Mouse (Mus musculus) stomach, postnatal 0 days (tissue): ENCODE measurements around the gene Os9. TPM values are rescaled to one million over a fixed set of nuclear protein-coding genes. Genes with fewer than 3 reads are reported as not detected.

ENCODE experiments used
- ATAC-seq: fragments of 200-750 bp; cut with Nextera tagmentation; 2 replicates; pipeline ENCODE4 v1.8.0; 2017; ENCODE audit not compliant: low FRiP score, low TSS enrichment
- DNase-seq: peaks from one replicate; pipeline ENCODE4 v3.0.0-alpha.2; 2016; ENCODE audit warnings: low spot score
- H3K27ac ChIP-seq: fragments of 300-500 bp; sonication (generic); replicated peaks from 2 replicates; pipeline ENCODE4 v1.5.1; 2014; ENCODE audit warnings: mild to moderate bottlenecking, control low read depth
- H3K27me3 ChIP-seq: fragments of 300-500 bp; sonication (generic); 2 replicates; pipeline ENCODE4 v1.6.1; 2014; ENCODE audit warnings: low read length; ENCODE audit not compliant: control insufficient read depth, insufficient read depth
- H3K36me3 ChIP-seq: fragments of 300-500 bp; sonication (generic); 2 replicates; pipeline ENCODE4 v1.6.1; 2014; ENCODE audit warnings: low read length, mixed read lengths; ENCODE audit not compliant: control insufficient read depth, insufficient read depth
- H3K4me1 ChIP-seq: fragments of 300-500 bp; sonication (generic); replicated peaks from 2 replicates; pipeline ENCODE4 v1.6.1; 2014; ENCODE audit warnings: antibody characterized with exemption; ENCODE audit not compliant: control insufficient read depth, insufficient read depth
- H3K4me2 ChIP-seq: fragments of 300-500 bp; sonication (generic); replicated peaks from 2 replicates; pipeline ENCODE4 v1.6.1; 2014; ENCODE audit warnings: low read depth, mild to moderate bottlenecking, control low read depth, moderate library complexity
- H3K4me3 ChIP-seq: fragments of 300-500 bp; sonication (generic); 2 replicates; pipeline ENCODE4 v1.5.1; 2014; ENCODE audit warnings: low read depth, low read length, control low read depth
- H3K9ac ChIP-seq: fragments of 300-500 bp; sonication (generic); 2 replicates; pipeline ENCODE4 v1.6.1; 2014; ENCODE audit warnings: mild to moderate bottlenecking, low read length, control low read depth, mixed read lengths
- H3K9me3 ChIP-seq: fragments of 300-500 bp; sonication (generic); 2 replicates; pipeline ENCODE4 v1.6.1; 2016; ENCODE audit warnings: low read length; ENCODE audit not compliant: control insufficient read depth
- CTCF ChIP-seq: IDR thresholded peaks from 2 replicates; pipeline ENCODE4 v1.5.1; 2016; ENCODE audit warnings: antibody characterized with exemption, low read depth, mild to moderate bottlenecking, moderate library complexity
- EP300 ChIP-seq: optimal IDR thresholded peaks from 2 replicates; pipeline ENCODE3; 2016; ENCODE audit warnings: antibody characterized with exemption
- WGBS: fragments of 180-500 bp; shearing (Covaris S2); extraction: QIAGEN DNeasy Blood & Tissue Kit; methylation state at CpG from one replicate; pipeline ENCODE4 v1.1.7; 2014; 5-methylcytosine and 5-hydroxymethylcytosine counted together
- polyA plus RNA-seq: library from polyadenylated mRNA; unstranded; fragments of >200 nt; fragmentation: Nextera tagmentation; extraction: Ambion mirVana; gene quantifications from 2 replicates; pipeline ENCODE4 v1.2.1, GENCODE M21; 2015

Os9 gene
- polyA plus RNA-seq, 1 experiment from 2014 or later: 81.9 TPM

DNA sequence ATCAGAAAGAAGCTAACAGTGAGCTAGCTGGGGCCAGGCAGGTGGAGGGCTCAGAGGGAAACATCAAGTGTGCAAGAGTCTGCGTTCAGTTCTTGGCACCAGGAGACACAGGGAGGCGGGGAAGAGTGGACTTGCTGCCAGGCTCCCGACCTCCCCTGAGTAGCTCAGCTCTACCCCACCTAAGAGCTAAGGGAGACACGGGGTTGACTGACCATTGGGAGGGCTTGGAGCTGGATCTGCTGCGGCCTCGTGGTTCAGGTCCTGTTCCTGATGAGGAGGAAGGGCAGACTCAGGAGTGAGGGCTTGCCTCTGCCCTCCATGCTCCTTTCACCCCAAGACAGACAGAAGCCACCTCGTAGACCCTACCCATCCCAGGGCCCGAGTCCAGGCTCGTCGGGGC is 21.7 kb downstream of the Os9 start:
- whole genome bisulfite sequencing: 87% methylated on average over 10 of the region's 10 CpGs
- Histone ChIP-seq H3K9me3 (no peaks in the 10 kb centered on the region), H3K4me2 (no peak overlapping the region), H3K27me3 (no peaks in the 10 kb centered on the region; the same call in 1 of the 2 replicates), H3K4me1 (0 out of 2 replicates have a peak, but pooled peaks cover under 1% of the 10 kb centered on the region), H3K4me3 (no peak overlapping the region), H3K36me3 (peaks cover 18% of the 10 kb centered on the region; the same call in 1 of the 2 replicates), H3K27ac (no peak overlapping the region), H3K9ac (no peak overlapping the region)
- ATAC-seq (no peak), DNase-seq (no peak)
- TF ChIP-seq EP300: no peak
- no peak for TF ChIP-seq CTCF

- H3K9me3 ChIP-seq: no peaks in the 10 kb centered on the region
- H3K27ac ChIP-seq: no peak overlapping the region
- peaks cover 18% of the 10 kb centered on the region; the same call in 1 of the 2 replicates for H3K36me3 ChIP-seq
- H3K9ac ChIP-seq: no peak overlapping the region
- no peaks in the 10 kb centered on the region; the same call in 1 of the 2 replicates for H3K27me3 ChIP-seq
- DNase-seq (no peak), ATAC-seq (no peak)
- WGBS: 82% methylated on average over 20 of the region's 20 CpGs
- no peak for TF ChIP-seq CTCF
- TF ChIP-seq EP300: no peak
- H3K4me2 ChIP-seq: no peak overlapping the region
- no peak overlapping the region for H3K4me3 ChIP-seq
- 0 out of 2 replicates have a peak, but pooled peaks cover 2% of the 10 kb centered on the region for H3K4me1 ChIP-seq
These were observed 22.4 kb downstream of the Os9 start for GRCm38 (mm10) chr10:127098514-127098913.

- WGBS: 14% methylated on average over 7 of the region's 7 CpGs
- Histone ChIP-seq H3K9me3 (no peaks in the 10 kb centered on the region), H3K4me3 (no peak overlapping the region), H3K4me2 (no peak overlapping the region), H3K36me3 (peaks cover 16% of the 10 kb centered on the region; the same call in 1 of the 2 replicates), H3K4me1 (0 out of 2 replicates have a peak, but pooled peaks cover 7% of the 10 kb centered on the region), H3K27ac (no peak overlapping the region), H3K9ac (no peak overlapping the region), H3K27me3 (peaks cover 5% of the 10 kb centered on the region; the same call in 1 of the 2 replicates)
- peak; percentile 72 for DNase-seq
- no peak for TF ChIP-seq CTCF
- TF ChIP-seq EP300: no peak
- ATAC-seq: peak; percentile 53
These were observed 26.5 kb downstream of the Os9 start for GRCm38 (mm10) chr10:127094382-127094802.

- peaks cover 8% of the 10 kb centered on the region; the same call in 1 of the 2 replicates for H3K36me3 ChIP-seq
- no peak for TF ChIP-seq EP300
- no peak for TF ChIP-seq CTCF
- peaks cover 5% of the 10 kb centered on the region; the same call in 1 of the 2 replicates for H3K27me3 ChIP-seq
- no peak overlapping the region for H3K4me3 ChIP-seq
- no peak overlapping the region for H3K9ac ChIP-seq
- no peak overlapping the region for H3K4me2 ChIP-seq
- DNase-seq: no peak
- 0 out of 2 replicates have a peak, but pooled peaks cover 7% of the 10 kb centered on the region for H3K4me1 ChIP-seq
- no peaks in the 10 kb centered on the region for H3K9me3 ChIP-seq
- H3K27ac ChIP-seq: no peak overlapping the region
- ATAC-seq: no peak
- WGBS: 49% methylated on average over 4 of the region's 4 CpGs
These were observed 28.2 kb downstream of the Os9 start for GRCm38 (mm10) chr10:127092742-127093141.

GRCm38 (mm10) chr10:127091507-127092396 is 29.2 kb downstream of the Os9 start:
- DNase-seq: peak; percentile 85

More at GRCm38 (mm10) chr10:127091507-127092396, 29.2 kb downstream of the Os9 start:
- peaks cover 3% of the 10 kb centered on the region; the same call in 1 of the 2 replicates for H3K36me3 ChIP-seq
- ATAC-seq: peak; percentile 62
- H3K9me3 ChIP-seq: no peaks in the 10 kb centered on the region
- WGBS: 8% methylated on average over 51 of the region's 51 CpGs
- H3K27me3 ChIP-seq: peaks cover 5% of the 10 kb centered on the region; the same call in 1 of the 2 replicates
- TF ChIP-seq CTCF (peak; percentile 41), EP300 (no peak)
- 0 out of 2 replicates have a peak, but pooled peaks cover 7% of the 10 kb centered on the region for H3K4me1 ChIP-seq
- H3K4me2 ChIP-seq: peak overlapping the region; percentile 44
- H3K27ac ChIP-seq: no peak overlapping the region
- peak overlapping the region; percentile 24 for H3K4me3 ChIP-seq
- H3K9ac ChIP-seq: 0 out of 2 replicates have a peak overlapping the region, but pooled peaks have one; percentile 27
